Mouse (Mus musculus) ES-E14 (cell line): ENCODE measurements around the gene Mst1r. TPM values are rescaled to one million over a fixed set of nuclear protein-coding genes. Genes with fewer than 3 reads are reported as not detected.

Experiments used
- DNase-seq: peaks from one replicate; pipeline ENCODE4 v3.0.0-alpha.2; 2013; ENCODE audit warnings: low read depth, low spot score
- H3K27ac ChIP-seq: 2 replicates; pipeline ENCODE4 v1.5.1; 2012; ENCODE audit warnings: low read depth, mild to moderate bottlenecking, low read length, moderate library complexity, mixed read lengths; ENCODE audit not compliant: poor library complexity, insufficient read depth, severe bottlenecking
- H3K36me3 ChIP-seq: 2 replicates; pipeline ENCODE4 v1.6.1; 2012; ENCODE audit warnings: mild to moderate bottlenecking, low read length, moderate library complexity, mixed read lengths; ENCODE audit not compliant: control insufficient read depth, poor library complexity, insufficient read depth, severe bottlenecking
- H3K4me1 ChIP-seq, 2 experiments: fragments of 150-350 bp in 1 of 2; sonication (generic) in 1 of 2; 2 replicates each; pipeline ENCODE4 v1.6.1; 2012; ENCODE audit warnings: low read length in 2 of 2, mild to moderate bottlenecking in 1 of 2, mixed read lengths in 1 of 2; ENCODE audit not compliant: control insufficient read depth in 2 of 2, insufficient read depth in 2 of 2, poor library complexity in 1 of 2
- H3K4me3 ChIP-seq, 2 experiments: fragments of 150-350 bp in 1 of 2; sonication (generic) in 1 of 2; 2 replicates each; pipeline ENCODE4 v1.5.1; 2012; ENCODE audit warnings: low read length in 2 of 2, low read depth in 1 of 2, mild to moderate bottlenecking in 1 of 2, mixed read lengths in 1 of 2; ENCODE audit not compliant: insufficient read depth in 1 of 2, poor library complexity in 1 of 2, severe bottlenecking in 1 of 2
- H3K9ac ChIP-seq: 2 replicates; pipeline ENCODE4 v1.6.1; 2012; ENCODE audit warnings: low read depth, mild to moderate bottlenecking, low read length, mixed read lengths; ENCODE audit not compliant: poor library complexity, insufficient read depth, severe bottlenecking
- H3K9me3 ChIP-seq: fragments of 150-350 bp; sonication (generic); 2 replicates; pipeline ENCODE4 v1.6.1; 2012; ENCODE audit warnings: low read depth, mild to moderate bottlenecking, low read length; ENCODE audit not compliant: control insufficient read depth, insufficient read depth
- CHD2 ChIP-seq: IDR thresholded peaks from 2 replicates; pipeline ENCODE4 v1.6.1; 2014; ENCODE audit warnings: mild to moderate bottlenecking, low read depth, low read length, inconsistent platforms
- HCFC1 ChIP-seq: IDR thresholded peaks from 2 replicates; pipeline ENCODE4 v1.6.1; 2012; ENCODE audit warnings: low read length, inconsistent platforms, borderline replicate concordance; ENCODE audit not compliant: insufficient read depth
- MAFK ChIP-seq: IDR thresholded peaks from 2 replicates; pipeline ENCODE4 v1.6.1; 2014; ENCODE audit warnings: mild to moderate bottlenecking, low read depth, low read length, inconsistent platforms; ENCODE audit not compliant: insufficient read depth
- ZC3H11A ChIP-seq: IDR thresholded peaks from 2 replicates; pipeline ENCODE4 v1.6.1; 2012; ENCODE audit warnings: low read depth, mild to moderate bottlenecking, inconsistent platforms, low read length, borderline replicate concordance
- ZNF384 ChIP-seq: IDR thresholded peaks from 2 replicates; pipeline ENCODE4 v1.6.1; 2012; ENCODE audit warnings: low read depth, low read length, inconsistent platforms
- in situ Hi-C, 2 experiments: fragments of 600-800 bp; cut with MboI; formaldehyde crosslinking; loops; one replicate each; pipeline ENCODE4 v1.15.1; 2025; ENCODE audit warnings: low sequenced_read_pairs in 2 of 2, inconsistent platforms in 1 of 2; ENCODE audit not compliant: unreplicated experiment in 2 of 2
- total RNA-seq: library from RNA; depleted of rRNA; stranded (reverse); fragments of 300-350 nt; gene quantifications from 2 replicates; pipeline ENCODE4 v1.2.3, GENCODE M21; 2012

Gene Mst1r
- total RNA-seq, 1 experiment: 0.22 TPM

- no peak for TF ChIP-seq CHD2
- no peak; the same call in 1 of the 2 replicates for TF ChIP-seq HCFC1
- TF ChIP-seq ZC3H11A: 0 out of 2 replicates have a peak, but pooled peaks have one; percentile 25
- no peak for TF ChIP-seq MAFK
- Histone ChIP-seq H3K27ac (no peak overlapping the region), H3K4me1 (peaks cover 0 to 4% of the 10 kb centered on the region in 2 experiments; a peak in 1 of 4 replicates), H3K36me3 (no peaks in the 10 kb centered on the region), H3K9me3 (no peaks in the 10 kb centered on the region), H3K4me3 (peak overlapping the region; percentile 66 to 68), H3K9ac (peak overlapping the region; percentile 60)
- in situ Hi-C loops: loop anchor here in 1 of 2 experiments (5.0 kb wide), 1 partner anchor 166 kb away; no protein-coding TSS in a partner anchor
- peak; percentile 88 for DNase-seq
Observed at GRCm38 (mm10) chr9:107900840-107901626, 5.6 kb upstream of the Mst1r start.

- no peak for DNase-seq
- TF ChIP-seq MAFK (no peak), ZNF384 (no peak), ZC3H11A (no peak)
- Histone ChIP-seq H3K9ac (peak overlapping the region; percentile 37; the same call in 1 of the 2 replicates), H3K27ac (no peak overlapping the region), H3K4me1 (peaks cover 0 to 8% of the 10 kb centered on the region in 2 experiments; a peak in 2 of 4 replicates), H3K9me3 (no peaks in the 10 kb centered on the region), H3K4me3 (peak overlapping the region; percentile 45 to 68; a peak in 3 of 4 replicates), H3K36me3 (no peaks in the 10 kb centered on the region)
- in situ Hi-C loops: loop anchor here in 1 of 2 experiments (5.0 kb wide), 1 partner anchor 166 kb away; no protein-coding TSS in a partner anchor
Observed at GRCm38 (mm10) chr9:107901627-107901914, 5.1 kb upstream of the Mst1r start.

GRCm38 (mm10) chr9:107904726-107905125 is 1.9 kb upstream of the Mst1r start:
- H3K4me1 ChIP-seq: peaks cover 0 to 8% of the 10 kb centered on the region in 2 experiments; a peak in 2 of 4 replicates
- in situ Hi-C loops: loop anchor here in 1 of 2 experiments (5.0 kb wide), 1 partner anchor 163 kb away; no protein-coding TSS in a partner anchor

GRCm38 (mm10) chr9:107906967-107907800 is 511 bp downstream of the Mst1r start:
- no peaks in the 10 kb centered on the region for H3K9me3 ChIP-seq

More at GRCm38 (mm10) chr9:107904726-107905125, 1.9 kb upstream of the Mst1r start:
- Histone ChIP-seq H3K9me3 (no peaks in the 10 kb centered on the region), H3K9ac (no peak overlapping the region), H3K27ac (no peak overlapping the region), H3K4me3 (no peak overlapping the region), H3K36me3 (no peaks in the 10 kb centered on the region)
- DNase-seq: peak; percentile 84
- TF ChIP-seq ZNF384 (0 out of 2 replicates have a peak, but pooled peaks have one; percentile 23), ZC3H11A (peak; percentile 92), HCFC1 (peak; percentile 68; the same call in 1 of the 2 replicates), CHD2 (no peak), MAFK (no peak)

More at GRCm38 (mm10) chr9:107906967-107907800, 511 bp downstream of the Mst1r start:
- no peak for DNase-seq
- Histone ChIP-seq H3K27ac (no peak overlapping the region), H3K36me3 (no peaks in the 10 kb centered on the region), H3K4me3 (peak overlapping the region; percentile 65 to 77; a peak in 3 of 4 replicates), H3K9ac (peak overlapping the region; percentile 36; the same call in 1 of the 2 replicates), H3K4me1 (peaks cover 0 to 3% of the 10 kb centered on the region in 2 experiments; a peak in 2 of 4 replicates)
- no peak for TF ChIP-seq ZNF384
- no peak for TF ChIP-seq HCFC1
- TF ChIP-seq MAFK: no peak
- TF ChIP-seq ZC3H11A: no peak
- TF ChIP-seq CHD2: no peak
- in situ Hi-C loops: no loop called here
